Mouse (Mus musculus): ENCODE results near the gene Llgl1. TPM values are rescaled to one million over a fixed set of nuclear protein-coding genes. Genes with fewer than 3 reads are reported as not detected.

Gene Llgl1
- 14.9 and 16.8 TPM in 2 replicates for polyA plus RNA-seq (2015; fragmentation: Nextera tagmentation; extraction: Ambion mirVana)

GRCm38 (mm10) chr11:60699524-60700075, at the start of gene Llgl1:
TSS of gene Llgl1 (plus strand) at chr11:60699723.

GRCm38 (mm10) chr11:60726601-60727391, 27.3 kb downstream of the Llgl1 start, which contains the start of gene Flii:
TSS of gene Flii (minus strand) at chr11:60727263.

GRCm38 (mm10) chr11:60728260-60728761, 28.8 kb downstream of the Llgl1 start, which contains the start of gene Mief2:
TSS of gene Mief2 (plus strand) at chr11:60728398.

Other genes starting within 250 kb of the Llgl1 start
- gene Drg2, start 245.1 kb upstream of the Llgl1 start, polyA plus RNA-seq (2015; fragmentation: Nextera tagmentation; extraction: Ambion mirVana): 31.5 and 32.1 TPM in 2 replicates
- gene Myo15, start 230.4 kb upstream of the Llgl1 start, polyA plus RNA-seq (2015; fragmentation: Nextera tagmentation; extraction: Ambion mirVana): 0.08 and 0.13 TPM in 2 replicates
- gene Alkbh5, start 163.3 kb upstream of the Llgl1 start, polyA plus RNA-seq (2015; fragmentation: Nextera tagmentation; extraction: Ambion mirVana): 25.1 and 26.9 TPM in 2 replicates
- gene Flii, start 27.5 kb downstream of the Llgl1 start, polyA plus RNA-seq (2015; fragmentation: Nextera tagmentation; extraction: Ambion mirVana): 39.8 and 50.0 TPM in 2 replicates
- 4.2 and 6.3 TPM in 2 replicates for gene Mief2, start 28.7 kb downstream of the Llgl1 start, polyA plus RNA-seq (2015; fragmentation: Nextera tagmentation; extraction: Ambion mirVana)
- gene Top3a, start 77.6 kb downstream of the Llgl1 start, polyA plus RNA-seq (2015; fragmentation: Nextera tagmentation; extraction: Ambion mirVana): 6.8 TPM in 2 replicates
- 2.1 and 2.3 TPM in 2 replicates for gene Smcr8, start 77.8 kb downstream of the Llgl1 start, polyA plus RNA-seq (2015; fragmentation: Nextera tagmentation; extraction: Ambion mirVana)
- 13.4 and 19.6 TPM in 2 replicates for gene Shmt1, start 112.0 kb downstream of the Llgl1 start, polyA plus RNA-seq (2015; fragmentation: Nextera tagmentation; extraction: Ambion mirVana)
- gene Dhrs7b, start 130.9 kb downstream of the Llgl1 start, polyA plus RNA-seq (2015; fragmentation: Nextera tagmentation; extraction: Ambion mirVana): 17.4 and 18.5 TPM in 2 replicates
- gene Tmem11, start 179.5 kb downstream of the Llgl1 start, polyA plus RNA-seq (2015; fragmentation: Nextera tagmentation; extraction: Ambion mirVana): 30.7 and 31.1 TPM in 2 replicates
- 10.1 and 10.9 TPM in 2 replicates for gene Natd1, start 215.0 kb downstream of the Llgl1 start, polyA plus RNA-seq (2015; fragmentation: Nextera tagmentation; extraction: Ambion mirVana)
- 97.8 and 101 TPM in 2 replicates for gene Map2k3, start 232.3 kb downstream of the Llgl1 start, polyA plus RNA-seq (2015; fragmentation: Nextera tagmentation; extraction: Ambion mirVana)

Data from spleen, postnatal 0 days (tissue).